16 mouse cellular contexts compared by ENCODE assay signal in the genomic region with DNA sequence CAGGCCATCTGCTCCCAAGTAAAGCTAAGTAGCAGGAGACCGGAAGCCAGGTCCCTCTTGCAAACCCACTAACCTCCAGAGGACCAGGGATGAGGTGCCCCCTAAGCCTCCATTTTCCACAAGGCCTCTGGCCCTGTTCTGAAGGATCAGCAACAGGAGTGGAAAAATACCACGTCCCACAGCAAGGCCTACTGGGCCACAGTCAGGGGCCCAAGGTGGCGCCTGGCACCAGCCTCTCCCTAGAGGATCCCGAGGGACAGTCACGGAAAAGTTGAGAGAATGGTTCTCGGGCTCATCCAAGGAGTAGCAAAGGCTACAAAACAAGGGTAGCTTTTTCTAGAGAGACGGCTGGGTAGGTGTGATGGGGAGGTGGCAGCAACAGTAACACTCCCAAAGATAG. TPM values are rescaled to one million over a fixed set of nuclear protein-coding genes. Genes with fewer than 3 reads are reported as not detected.
DNase-seq lines count a peak whose midpoint lies in the region; ATAC-seq lines count a peak whose summit lies in the region.
"Had no signal": no experiment of that assay in that cellular context is flagged by ENCODE, and none has a peak within 500 bp of the region (broad histone marks: within the 10 kb centered on the region; RNA-seq: fewer than 3 reads in every experiment).

No protein-coding gene starts in this region.

- no peak for ATAC-seq in intestine, embryonic 16.5 days
- no peak for ATAC-seq in intestine, embryonic 15.5 days
- no peak for ATAC-seq in midbrain, embryonic 15.5 days (replicated peaks)
- ATAC-seq: CD4-positive, CD25-positive, alpha-beta regulatory T cell, adult 4 months; forebrain, embryonic 13.5 days had no signal

- peak; percentile 57 for DNase-seq in adrenal gland, postnatal 10 days
- no peak for DNase-seq in adrenal gland, postnatal 36 days
- DNase-seq in midbrain, embryonic 10.5 days (ENCODE audit: low spot score) = no peak
- no peak for DNase-seq in thymus, postnatal 10 days (ENCODE audit: low spot score in 2 of 2)
- DNase-seq: cerebellum, adult 9-10 months; gastrocnemius, postnatal 25 days; liver; right cerebral cortex, postnatal 14 days; spleen, adult 18-20 months; thymus, postnatal 14 days had no signal

- WGBS in intestine, embryonic 16.5 days = 85% methylated on average over 7 of the region's 7 CpGs
- WGBS in intestine, embryonic 15.5 days = 85% methylated on average over 7 of the region's 7 CpGs
- WGBS in midbrain, embryonic 10.5 days = 84% methylated on average over 7 of the region's 7 CpGs
- 85% methylated on average over 7 of the region's 7 CpGs for WGBS in midbrain, embryonic 15.5 days

- peak overlapping the region; percentile 21 for H3K27ac ChIP-seq in intestine, embryonic 16.5 days (ENCODE audit: low read length)
- no peak overlapping the region for H3K27ac ChIP-seq in intestine, embryonic 15.5 days
- H3K27ac ChIP-seq in midbrain, embryonic 10.5 days (replicated peaks) = peak overlapping the region; percentile 59; the same call in 1 of the 2 replicates
- H3K27ac ChIP-seq in midbrain, embryonic 15.5 days = no peak overlapping the region
- H3K27ac ChIP-seq: forebrain, embryonic 13.5 days had no signal

- no peak overlapping the region for H3K9ac ChIP-seq in intestine, embryonic 16.5 days (ENCODE audit: low read depth, low read length)
- no peak overlapping the region for H3K9ac ChIP-seq in intestine, embryonic 15.5 days
- H3K9ac ChIP-seq in midbrain, embryonic 15.5 days = no peak overlapping the region
- H3K9ac ChIP-seq: forebrain, embryonic 13.5 days had no signal

- H3K4me2 ChIP-seq in intestine, embryonic 16.5 days (ENCODE audit: low read depth, low read length) = no peak overlapping the region
- no peak overlapping the region for H3K4me2 ChIP-seq in intestine, embryonic 15.5 days (replicated peaks)
- no peak overlapping the region for H3K4me2 ChIP-seq in midbrain, embryonic 15.5 days
- H3K4me2 ChIP-seq: forebrain, embryonic 13.5 days had no signal

- peaks cover 18% of the 10 kb centered on the region for H3K36me3 ChIP-seq in intestine, embryonic 16.5 days (ENCODE audit: control insufficient read depth, insufficient read depth, low read length)
- H3K36me3 ChIP-seq in intestine, embryonic 15.5 days = peaks cover 33% of the 10 kb centered on the region
- peaks cover 96% of the 10 kb centered on the region for H3K36me3 ChIP-seq in midbrain, embryonic 10.5 days
- H3K36me3 ChIP-seq in midbrain, embryonic 15.5 days (replicated peaks) = peaks cover 34% of the 10 kb centered on the region
- H3K36me3 ChIP-seq: G1E had no signal

- peaks cover 29% of the 10 kb centered on the region for H3K4me1 ChIP-seq in intestine, embryonic 16.5 days (ENCODE audit: control insufficient read depth, insufficient read depth, low read length)
- peaks cover 14% of the 10 kb centered on the region for H3K4me1 ChIP-seq in intestine, embryonic 15.5 days (replicated peaks)
- H3K4me1 ChIP-seq in midbrain, embryonic 10.5 days = peaks cover 30% of the 10 kb centered on the region
- H3K4me1 ChIP-seq in midbrain, embryonic 15.5 days = no peaks in the 10 kb centered on the region

- no peaks in the 10 kb centered on the region for H3K27me3 ChIP-seq in intestine, embryonic 16.5 days (replicated peaks; ENCODE audit: control insufficient read depth, insufficient read depth, low read length)
- H3K27me3 ChIP-seq in intestine, embryonic 15.5 days (replicated peaks) = no peaks in the 10 kb centered on the region
- H3K27me3 ChIP-seq in midbrain, embryonic 10.5 days (ENCODE audit: low read depth, poor library complexity, severe bottlenecking) = no peaks in the 10 kb centered on the region
- no peaks in the 10 kb centered on the region for H3K27me3 ChIP-seq in midbrain, embryonic 15.5 days (replicated peaks)
- H3K27me3 ChIP-seq: forebrain, embryonic 13.5 days had no signal

- H3K9me3 ChIP-seq in intestine, embryonic 16.5 days (ENCODE audit: control insufficient read depth, low read length) = no peaks in the 10 kb centered on the region
- H3K9me3 ChIP-seq in intestine, embryonic 15.5 days = no peaks in the 10 kb centered on the region
- no peaks in the 10 kb centered on the region for H3K9me3 ChIP-seq in midbrain, embryonic 10.5 days (replicated peaks)
- H3K9me3 ChIP-seq in midbrain, embryonic 15.5 days = no peaks in the 10 kb centered on the region
- H3K9me3 ChIP-seq: forebrain, embryonic 13.5 days; G1E had no signal

- no peak overlapping the region for H3K4me3 ChIP-seq in intestine, embryonic 16.5 days (ENCODE audit: low read length)
- H3K4me3 ChIP-seq in intestine, embryonic 15.5 days (replicated peaks) = no peak overlapping the region
- no peak overlapping the region for H3K4me3 ChIP-seq in midbrain, embryonic 10.5 days
- no peak overlapping the region for H3K4me3 ChIP-seq in midbrain, embryonic 15.5 days
- H3K4me3 ChIP-seq: forebrain, embryonic 13.5 days had no signal

RNA-seq across cellular contexts. Expression of gene Slc6a6, which starts 53.6 kb away (rescaled TPM):
- total RNA-seq in adrenal gland, postnatal 10 days (2021) = 100 to 1,000 TPM; 175 to 205 TPM
- total RNA-seq in adrenal gland, postnatal 36 days (2021) = 100 to 1,000 TPM; 331 to 678 TPM
- 103 and 104 TPM in 2 replicates for polyA plus RNA-seq in intestine, embryonic 16.5 days (2015; fragmentation: Nextera tagmentation; extraction: Ambion mirVana)
- polyA plus RNA-seq in intestine, embryonic 15.5 days (2015; fragmentation: Nextera tagmentation; extraction: Ambion mirVana) = 78.0 and 87.9 TPM in 2 replicates
- polyA plus RNA-seq in midbrain, embryonic 10.5 days (2016; fragmentation: Nextera tagmentation; extraction: Ambion mirVana) = 49.5 and 63.7 TPM in 2 replicates
- 117 and 123 TPM in 2 replicates for polyA plus RNA-seq in midbrain, embryonic 15.5 days (2015; fragmentation: Nextera tagmentation; extraction: Ambion mirVana)

Comparison
In these comparisons a context has a peak if more than half of its experiments do, and no peak if none do; other contexts are left out.
1. H3K27ac ChIP-seq: peak in intestine, embryonic 16.5 days (single experiment) and midbrain, embryonic 10.5 days (single experiment); none in intestine, embryonic 15.5 days (single experiment) and midbrain, embryonic 15.5 days (single experiment).